Mouse (Mus musculus): ENCODE data around the gene Prrc2b. TPM values are rescaled to one million over a fixed set of nuclear protein-coding genes. Genes with fewer than 3 reads are reported as not detected.
A peak's percentile ranks its signal among the peaks of the same experiment; 100 is the strongest.

The Prrc2b gene
- total and polyA plus RNA-seq, 2 experiments from 2014 or later: 19.5 to 66.5 TPM

GRCm38 (mm10) chr2:32105930-32106329, 45.0 kb upstream of the Prrc2b start:
- Histone ChIP-seq H3K36me3 (replicated peaks; ENCODE audit: control insufficient read depth, insufficient read depth, low read length) (peaks cover 11% of the 10 kb centered on the region), H3K4me3 (ENCODE audit: low read depth, low read length) (no peak overlapping the region), H3K27ac (ENCODE audit: low read depth) (peak overlapping the region; percentile 85), H3K9me3 (replicated peaks; ENCODE audit: control insufficient read depth, low read length) (no peaks in the 10 kb centered on the region), H3K27me3 (ENCODE audit: control insufficient read depth, insufficient read depth, low read length) (no peaks in the 10 kb centered on the region), H3K4me2 (ENCODE audit: low read depth, low read length) (no peak overlapping the region), H3K9ac (replicated peaks; ENCODE audit: low read depth, low read length) (0 out of 2 replicates have a peak overlapping the region, but pooled peaks have one; percentile 9), H3K4me1 (ENCODE audit: control insufficient read depth, insufficient read depth) (peaks cover 26% of the 10 kb centered on the region)
- TF ChIP-seq EP300 (IDR thresholded peaks at IDR 0.05; ENCODE audit: low read depth): no peak
- TF ChIP-seq CTCF (IDR thresholded peaks at IDR 0.05; ENCODE audit: low read depth): no peak
- WGBS: 77% methylated on average over 7 of the region's 7 CpGs
- DNase-seq (ENCODE audit: low spot score): no peak
- no peak for ATAC-seq (ENCODE audit: insufficient read depth, low read depth)

- H3K4me2 ChIP-seq (ENCODE audit: low read depth, low read length): no peak overlapping the region
- no peaks in the 10 kb centered on the region for H3K9me3 ChIP-seq (replicated peaks; ENCODE audit: control insufficient read depth, low read length)
- ATAC-seq (ENCODE audit: insufficient read depth, low read depth) (no peak), DNase-seq (ENCODE audit: low spot score) (no peak)
- no peak overlapping the region for H3K27ac ChIP-seq (ENCODE audit: low read depth)
- 94% methylated on average over 1 of the region's 1 CpGs for WGBS
- H3K27me3 ChIP-seq (ENCODE audit: control insufficient read depth, insufficient read depth, low read length): no peaks in the 10 kb centered on the region
- TF ChIP-seq CTCF (IDR thresholded peaks at IDR 0.05; ENCODE audit: low read depth): no peak
- H3K4me1 ChIP-seq (ENCODE audit: control insufficient read depth, insufficient read depth): 0 out of 2 replicates have a peak, but pooled peaks cover 4% of the 10 kb centered on the region
- H3K4me3 ChIP-seq (ENCODE audit: low read depth, low read length): no peak overlapping the region
- no peak overlapping the region for H3K9ac ChIP-seq (replicated peaks; ENCODE audit: low read depth, low read length)
- H3K36me3 ChIP-seq (replicated peaks; ENCODE audit: control insufficient read depth, insufficient read depth, low read length): peaks cover 11% of the 10 kb centered on the region
Measured at GRCm38 (mm10) chr2:32111268-32111667, 39.6 kb upstream of the Prrc2b start.

- Histone ChIP-seq H3K4me1 (ENCODE audit: control insufficient read depth, insufficient read depth) (no peaks in the 10 kb centered on the region), H3K9ac (replicated peaks; ENCODE audit: low read depth, low read length) (no peak overlapping the region), H3K4me2 (ENCODE audit: low read depth, low read length) (no peak overlapping the region), H3K27ac (ENCODE audit: low read depth) (no peak overlapping the region), H3K4me3 (ENCODE audit: low read depth, low read length) (no peak overlapping the region), H3K9me3 (replicated peaks; ENCODE audit: control insufficient read depth, low read length) (no peaks in the 10 kb centered on the region), H3K36me3 (replicated peaks; ENCODE audit: control insufficient read depth, insufficient read depth, low read length) (peaks cover 11% of the 10 kb centered on the region), H3K27me3 (ENCODE audit: control insufficient read depth, insufficient read depth, low read length) (no peaks in the 10 kb centered on the region)
- ATAC-seq (ENCODE audit: insufficient read depth, low read depth): no peak
- WGBS: 64% methylated on average over 2 of the region's 2 CpGs
- no peak for TF ChIP-seq CTCF (IDR thresholded peaks at IDR 0.05; ENCODE audit: low read depth)
- TF ChIP-seq EP300 (IDR thresholded peaks at IDR 0.05; ENCODE audit: low read depth): no peak
- DNase-seq (ENCODE audit: low spot score): no peak
Measured at GRCm38 (mm10) chr2:32112548-32112947, 38.3 kb upstream of the Prrc2b start.

- no peaks in the 10 kb centered on the region for H3K27me3 ChIP-seq (ENCODE audit: control insufficient read depth, insufficient read depth, low read length)
- TF ChIP-seq EP300 (IDR thresholded peaks at IDR 0.05; ENCODE audit: low read depth) (no peak), CTCF (IDR thresholded peaks at IDR 0.05; ENCODE audit: low read depth) (no peak)
- no peaks in the 10 kb centered on the region for H3K4me1 ChIP-seq (ENCODE audit: control insufficient read depth, insufficient read depth)
- H3K36me3 ChIP-seq (replicated peaks; ENCODE audit: control insufficient read depth, insufficient read depth, low read length): no peaks in the 10 kb centered on the region
- no peak overlapping the region for H3K27ac ChIP-seq (ENCODE audit: low read depth)
- no peak overlapping the region for H3K4me2 ChIP-seq (ENCODE audit: low read depth, low read length)
- H3K4me3 ChIP-seq (ENCODE audit: low read depth, low read length): no peak overlapping the region
- 79% methylated on average over 4 of the region's 4 CpGs for WGBS
- DNase-seq (ENCODE audit: low spot score): no peak
- no peaks in the 10 kb centered on the region for H3K9me3 ChIP-seq (replicated peaks; ENCODE audit: control insufficient read depth, low read length)
- no peak for ATAC-seq (ENCODE audit: insufficient read depth, low read depth)
- no peak overlapping the region for H3K9ac ChIP-seq (replicated peaks; ENCODE audit: low read depth, low read length)
Measured at GRCm38 (mm10) chr2:32115851-32116268, 35.0 kb upstream of the Prrc2b start.

GRCm38 (mm10) chr2:32119802-32120750, 30.8 kb upstream of the Prrc2b start:
- ATAC-seq (ENCODE audit: insufficient read depth, low read depth) (no peak), DNase-seq (ENCODE audit: low spot score) (no peak)
- Histone ChIP-seq H3K4me3 (ENCODE audit: low read depth, low read length) (no peak overlapping the region), H3K9ac (replicated peaks; ENCODE audit: low read depth, low read length) (no peak overlapping the region), H3K27ac (ENCODE audit: low read depth) (no peak overlapping the region), H3K9me3 (replicated peaks; ENCODE audit: control insufficient read depth, low read length) (no peaks in the 10 kb centered on the region), H3K36me3 (replicated peaks; ENCODE audit: control insufficient read depth, insufficient read depth, low read length) (no peaks in the 10 kb centered on the region), H3K4me2 (ENCODE audit: low read depth, low read length) (no peak overlapping the region), H3K4me1 (ENCODE audit: control insufficient read depth, insufficient read depth) (no peaks in the 10 kb centered on the region), H3K27me3 (ENCODE audit: control insufficient read depth, insufficient read depth, low read length) (no peaks in the 10 kb centered on the region)
- no peak for TF ChIP-seq CTCF (IDR thresholded peaks at IDR 0.05; ENCODE audit: low read depth)
- WGBS: 87% methylated on average over 20 of the region's 20 CpGs
